28 mouse cellular contexts compared by ENCODE assay signal in genomic region chr17:45707376-45707775, GRCm38 (mm10). TPM values are rescaled to one million over a fixed set of nuclear protein-coding genes. Genes with fewer than 3 reads are reported as not detected.
DNase-seq lines count a peak whose midpoint lies in the region; ATAC-seq and TF ChIP-seq lines count a peak whose summit lies in the region.
"Had no signal": no experiment of that assay in that cellular context is flagged by ENCODE, and none has a peak within 500 bp of the region (broad histone marks: within the 10 kb centered on the region; RNA-seq: fewer than 3 reads in every experiment).

No protein-coding gene starts in this region.

- H3K36me3 ChIP-seq in liver, postnatal 0 days (replicated peaks; ENCODE audit: insufficient read depth, low read length) = no peaks in the 10 kb centered on the region
- H3K36me3 ChIP-seq in ES-Bruce4 (ENCODE audit: control insufficient read depth, insufficient read depth, low read length, poor library complexity, severe bottlenecking) = no peaks in the 10 kb centered on the region
- no peaks in the 10 kb centered on the region for H3K36me3 ChIP-seq in embryonic facial prominence, embryonic 10.5 days (replicated peaks)
- H3K36me3 ChIP-seq: forebrain, embryonic 12.5 days; heart, embryonic 13.5 days; hindbrain, embryonic 15.5 days; liver, embryonic 13.5 days; midbrain, embryonic 10.5 days had no signal

- intact Hi-C loops in gastrocnemius, adult 2 months (cut with DNase I) = no loop called here

- no peak for TF ChIP-seq EP300 in liver, postnatal 0 days (IDR thresholded peaks at IDR 0.05; ENCODE audit: low read depth)
- TF ChIP-seq EP300 in ES-Bruce4 (IDR thresholded peaks at IDR 0.05; ENCODE audit: insufficient read depth, low read depth, low read length) = no peak

- WGBS in liver, postnatal 0 days (ENCODE audit: insufficient replicate concordance) = 29% methylated on average over 3 of the region's 3 CpGs
- 36% methylated on average over 3 of the region's 3 CpGs for WGBS in embryonic facial prominence, embryonic 10.5 days

- no peak for TF ChIP-seq CTCF in gastrocnemius, adult 2 months (IDR thresholded peaks at IDR 0.05)
- peak; percentile 14; the same call in 1 of the 2 replicates for TF ChIP-seq CTCF in liver, postnatal 0 days (IDR thresholded peaks at IDR 0.05; ENCODE audit: low read depth)
- peak; percentile 52 for TF ChIP-seq CTCF in ES-Bruce4 (IDR thresholded peaks at IDR 0.05; ENCODE audit: low read depth, low read length)

- H3K4me3 ChIP-seq in gastrocnemius, adult 2 months = no peak overlapping the region
- no peak overlapping the region for H3K4me3 ChIP-seq in liver, postnatal 0 days (ENCODE audit: low read depth, low read length)
- no peak overlapping the region for H3K4me3 ChIP-seq in ES-Bruce4 (ENCODE audit: low read depth, low read length)
- H3K4me3 ChIP-seq in embryonic facial prominence, embryonic 10.5 days = no peak overlapping the region
- H3K4me3 ChIP-seq: forebrain, embryonic 12.5 days; heart, embryonic 13.5 days; hindbrain, embryonic 15.5 days; liver, embryonic 13.5 days; midbrain, embryonic 10.5 days had no signal

- peaks cover 9% of the 10 kb centered on the region; the same call in 1 of the 2 replicates for H3K4me1 ChIP-seq in liver, postnatal 0 days (ENCODE audit: insufficient read depth)
- no peaks in the 10 kb centered on the region for H3K4me1 ChIP-seq in ES-Bruce4 (ENCODE audit: control insufficient read depth, insufficient read depth, low read length)
- H3K4me1 ChIP-seq in embryonic facial prominence, embryonic 10.5 days = peaks cover 11% of the 10 kb centered on the region; the same call in 1 of the 2 replicates
- H3K4me1 ChIP-seq: forebrain, embryonic 12.5 days; hindbrain, embryonic 15.5 days had no signal

- TF ChIP-seq POLR2A in ES-Bruce4 (IDR thresholded peaks at IDR 0.05; ENCODE audit: insufficient read depth, low read length) = no peak

- DNase-seq in gastrocnemius, adult 2 months = no peak
- DNase-seq in gastrocnemius, adult 18-20 months (ENCODE audit: low spot score) = no peak
- DNase-seq in liver, postnatal 0 days = no peak
- no peak for DNase-seq in liver
- peak; percentile 45 for DNase-seq in embryonic facial prominence, embryonic 10.5 days (ENCODE audit: low spot score)
- DNase-seq in testis, postnatal 10 days (ENCODE audit: low spot score) = no peak
- no peak for DNase-seq in adrenal gland, adult (ENCODE audit: inconsistent age in 2 of 2, low spot score in 1 of 2)
- DNase-seq: adrenal gland, adult 2 months; cerebellum, adult 9-10 months; gastrocnemius, postnatal 14 days; heart, adult 18-20 months; heart, postnatal 36 days; kidney, adult 2 months; kidney, postnatal 25 days; liver, embryonic 13.5 days; lung, postnatal 4 days; right cerebral cortex, adult 18-20 months; thymus, postnatal 14 days had no signal

- H3K9me3 ChIP-seq in liver, postnatal 0 days (ENCODE audit: low read length) = no peaks in the 10 kb centered on the region
- no peaks in the 10 kb centered on the region for H3K9me3 ChIP-seq in ES-Bruce4 (replicated peaks; ENCODE audit: control insufficient read depth, insufficient read depth, low read length, poor library complexity, severe bottlenecking)
- no peaks in the 10 kb centered on the region for H3K9me3 ChIP-seq in embryonic facial prominence, embryonic 10.5 days
- H3K9me3 ChIP-seq: forebrain, embryonic 12.5 days; heart, embryonic 13.5 days; hindbrain, embryonic 15.5 days; liver, embryonic 13.5 days; midbrain, embryonic 10.5 days had no signal

- H3K27ac ChIP-seq in gastrocnemius, adult 2 months = peak overlapping the region; percentile 78
- no peak overlapping the region for H3K27ac ChIP-seq in liver, postnatal 0 days (ENCODE audit: low read depth)
- no peak overlapping the region for H3K27ac ChIP-seq in ES-Bruce4 (ENCODE audit: insufficient read depth, low read length)
- H3K27ac ChIP-seq in embryonic facial prominence, embryonic 10.5 days (replicated peaks) = no peak overlapping the region
- H3K27ac ChIP-seq: forebrain, embryonic 12.5 days; heart, embryonic 13.5 days; hindbrain, embryonic 15.5 days; liver, embryonic 13.5 days; midbrain, embryonic 10.5 days had no signal

- no peak overlapping the region for H3K4me2 ChIP-seq in liver, postnatal 0 days (ENCODE audit: low read depth, low read length)
- H3K4me2 ChIP-seq: forebrain, embryonic 12.5 days; heart, embryonic 13.5 days; hindbrain, embryonic 15.5 days; liver, embryonic 13.5 days had no signal

- no peak overlapping the region for H3K9ac ChIP-seq in liver, postnatal 0 days (replicated peaks)
- H3K9ac ChIP-seq in ES-Bruce4 (ENCODE audit: low read depth, poor library complexity, severe bottlenecking) = no peak overlapping the region
- H3K9ac ChIP-seq: forebrain, embryonic 12.5 days; heart, embryonic 13.5 days; hindbrain, embryonic 15.5 days; liver, embryonic 13.5 days had no signal

- no peak for ATAC-seq in liver, postnatal 0 days

- no peaks in the 10 kb centered on the region for H3K27me3 ChIP-seq in liver, postnatal 0 days (ENCODE audit: insufficient read depth, low read length)
- H3K27me3 ChIP-seq in ES-Bruce4 (ENCODE audit: control insufficient read depth, insufficient read depth, low read length, poor library complexity, severe bottlenecking) = no peaks in the 10 kb centered on the region
- no peaks in the 10 kb centered on the region for H3K27me3 ChIP-seq in embryonic facial prominence, embryonic 10.5 days (replicated peaks; ENCODE audit: low read depth, poor library complexity, severe bottlenecking)
- H3K27me3 ChIP-seq: forebrain, embryonic 12.5 days; heart, embryonic 13.5 days; hindbrain, embryonic 15.5 days; liver, embryonic 13.5 days had no signal

RNA-seq across cellular contexts. Expression of gene Tmem63b, which starts 20.7 kb away (rescaled TPM):
- total RNA-seq in gastrocnemius, adult 2 months (2021) = 10 to 100 TPM; 66.5 to 81.6 TPM
- 10 to 100 TPM; 65.0 to 70.8 TPM for total RNA-seq in gastrocnemius, adult 18-20 months (2021)
- 15.1 and 16.9 TPM in 2 replicates for polyA plus RNA-seq in liver, postnatal 0 days (2015; fragmentation: Nextera tagmentation; extraction: Ambion mirVana)
- 112 and 129 TPM in 2 replicates for polyA plus RNA-seq in ES-Bruce4 (2011; ENCODE audit: insufficient read depth, insufficient read length, low read depth, missing spikeins)
- 41.6 and 51.6 TPM in 2 replicates for polyA plus RNA-seq in embryonic facial prominence, embryonic 10.5 days (2016; fragmentation: Nextera tagmentation; extraction: Ambion mirVana)

RNA-seq across cellular contexts. Expression of gene Mrpl14, which starts 21.3 kb away (rescaled TPM):
- total RNA-seq in gastrocnemius, adult 2 months (2021) = 100 to 1,000 TPM in 1 of 2 experiments, 10 to 100 TPM in 1; 99.5 to 139 TPM
- 100 to 1,000 TPM; 119 to 165 TPM for total RNA-seq in gastrocnemius, adult 18-20 months (2021)
- polyA plus RNA-seq in liver, postnatal 0 days (2015; fragmentation: Nextera tagmentation; extraction: Ambion mirVana) = 113 TPM in 2 replicates
- polyA plus RNA-seq in ES-Bruce4 (2011; ENCODE audit: insufficient read depth, insufficient read length, low read depth, missing spikeins) = 31.8 and 42.7 TPM in 2 replicates
- 156 and 170 TPM in 2 replicates for polyA plus RNA-seq in embryonic facial prominence, embryonic 10.5 days (2016; fragmentation: Nextera tagmentation; extraction: Ambion mirVana)

RNA-seq across cellular contexts. Expression of gene 1600014C23Rik, which starts 26.3 kb away (rescaled TPM):
- under 1 TPM in 1 of 2 experiments, not detected in 1; 0.50 TPM for total RNA-seq in gastrocnemius, adult 2 months (2021)
- total RNA-seq in gastrocnemius, adult 18-20 months (2021) = not detected
- polyA plus RNA-seq in liver, postnatal 0 days (2015; fragmentation: Nextera tagmentation; extraction: Ambion mirVana) = not detected in 2 replicates
- polyA plus RNA-seq in ES-Bruce4 (2011; ENCODE audit: insufficient read depth, insufficient read length, low read depth, missing spikeins) = not detected in 2 replicates
- polyA plus RNA-seq in embryonic facial prominence, embryonic 10.5 days (2016; fragmentation: Nextera tagmentation; extraction: Ambion mirVana) = not detected in 2 replicates
- total RNA-seq: adrenal gland, adult 2 months; gastrocnemius, postnatal 14 days; heart, postnatal 36 days; left cerebral cortex, adult 18-20 months; left cerebral cortex, postnatal 36 days; monocyte, adult 5-6 weeks had no signal
- polyA plus RNA-seq: adrenal gland, adult 2 months; cortical plate, adult 2 months; kidney, adult 2 months; liver, embryonic 13.5 days; neural tube, embryonic 11.5 days had no signal

RNA-seq across cellular contexts. Expression of gene Capn11, which starts 48.3 kb away (rescaled TPM):
- under 1 TPM; 0.59 to 0.98 TPM for total RNA-seq in gastrocnemius, adult 2 months (2021)
- total RNA-seq in gastrocnemius, adult 18-20 months (2021) = under 1 TPM; 0.21 to 0.66 TPM
- not detected in 2 replicates for polyA plus RNA-seq in liver, postnatal 0 days (2015; fragmentation: Nextera tagmentation; extraction: Ambion mirVana)
- 1.4 and 1.9 TPM in 2 replicates for polyA plus RNA-seq in ES-Bruce4 (2011; ENCODE audit: insufficient read depth, insufficient read length, low read depth, missing spikeins)
- polyA plus RNA-seq in embryonic facial prominence, embryonic 10.5 days (2016; fragmentation: Nextera tagmentation; extraction: Ambion mirVana) = 0.81 and 0.84 TPM in 2 replicates
- total RNA-seq: heart, postnatal 36 days; monocyte, adult 5-6 weeks had no signal
- polyA plus RNA-seq: adrenal gland, adult 2 months had no signal
